Mouse (Mus musculus): ENCODE results near the gene Stpg4. TPM values are rescaled to one million over a fixed set of nuclear protein-coding genes. Genes with fewer than 3 reads are reported as not detected.

Gene Stpg4
- polyA plus RNA-seq, 1 experiment from 2014 or later = not detected

- 78% methylated on average over 4 of the region's 4 CpGs for WGBS
- no peak overlapping the region for H3K9ac ChIP-seq (ENCODE audit: low read depth, low read length)
- no peaks in the 10 kb centered on the region for H3K4me1 ChIP-seq (replicated peaks; ENCODE audit: control insufficient read depth, insufficient read depth, low read length)
- H3K36me3 ChIP-seq (ENCODE audit: control insufficient read depth, insufficient read depth, low read length) = no peaks in the 10 kb centered on the region
- H3K4me2 ChIP-seq (replicated peaks; ENCODE audit: low read depth, low read length) = no peak overlapping the region
- ATAC-seq (ENCODE audit: low FRiP score) (no peak), DNase-seq (ENCODE audit: low spot score) (no peak)
- H3K27ac ChIP-seq (ENCODE audit: low read depth, low read length) = no peak overlapping the region
- H3K27me3 ChIP-seq (ENCODE audit: control insufficient read depth, insufficient read depth, low read length) = no peaks in the 10 kb centered on the region
- H3K4me3 ChIP-seq (ENCODE audit: low read depth, low read length) = no peak overlapping the region
- no peaks in the 10 kb centered on the region for H3K9me3 ChIP-seq (ENCODE audit: control insufficient read depth, low read length)
Measured at GRCm38 (mm10) chr17:87403462-87403861, 24.1 kb downstream of the Stpg4 start.

- no peak overlapping the region for H3K27ac ChIP-seq (ENCODE audit: low read depth, low read length)
- no peak overlapping the region for H3K4me3 ChIP-seq (ENCODE audit: low read depth, low read length)
- H3K4me2 ChIP-seq (replicated peaks; ENCODE audit: low read depth, low read length) = no peak overlapping the region
- H3K4me1 ChIP-seq (replicated peaks; ENCODE audit: control insufficient read depth, insufficient read depth, low read length) = no peaks in the 10 kb centered on the region
- no peaks in the 10 kb centered on the region for H3K9me3 ChIP-seq (ENCODE audit: control insufficient read depth, low read length)
- no peak overlapping the region for H3K9ac ChIP-seq (ENCODE audit: low read depth, low read length)
- no peak for ATAC-seq (ENCODE audit: low FRiP score)
- DNase-seq (ENCODE audit: low spot score) = no peak
- H3K27me3 ChIP-seq (ENCODE audit: control insufficient read depth, insufficient read depth, low read length) = no peaks in the 10 kb centered on the region
- H3K36me3 ChIP-seq (ENCODE audit: control insufficient read depth, insufficient read depth, low read length) = no peaks in the 10 kb centered on the region
- 90% methylated on average over 11 of the region's 11 CpGs for WGBS
Measured at GRCm38 (mm10) chr17:87402444-87402843, 25.1 kb downstream of the Stpg4 start.

GRCm38 (mm10) chr17:87397088-87397487 is 30.5 kb downstream of the Stpg4 start:
- Histone ChIP-seq H3K36me3 (ENCODE audit: control insufficient read depth, insufficient read depth, low read length) (no peaks in the 10 kb centered on the region), H3K9ac (ENCODE audit: low read depth, low read length) (no peak overlapping the region), H3K4me1 (replicated peaks; ENCODE audit: control insufficient read depth, insufficient read depth, low read length) (no peaks in the 10 kb centered on the region), H3K4me2 (replicated peaks; ENCODE audit: low read depth, low read length) (no peak overlapping the region), H3K27me3 (ENCODE audit: control insufficient read depth, insufficient read depth, low read length) (no peaks in the 10 kb centered on the region), H3K9me3 (ENCODE audit: control insufficient read depth, low read length) (no peaks in the 10 kb centered on the region), H3K27ac (ENCODE audit: low read depth, low read length) (no peak overlapping the region), H3K4me3 (ENCODE audit: low read depth, low read length) (no peak overlapping the region)
- WGBS = 64% methylated on average over 11 of the region's 11 CpGs
- DNase-seq (ENCODE audit: low spot score) (no peak), ATAC-seq (ENCODE audit: low FRiP score) (no peak)

GRCm38 (mm10) chr17:87391242-87391641 is 36.3 kb downstream of the Stpg4 start:
- Histone ChIP-seq H3K4me1 (replicated peaks; ENCODE audit: control insufficient read depth, insufficient read depth, low read length) (no peaks in the 10 kb centered on the region), H3K36me3 (ENCODE audit: control insufficient read depth, insufficient read depth, low read length) (no peaks in the 10 kb centered on the region), H3K4me3 (ENCODE audit: low read depth, low read length) (no peak overlapping the region), H3K27ac (ENCODE audit: low read depth, low read length) (no peak overlapping the region), H3K4me2 (replicated peaks; ENCODE audit: low read depth, low read length) (no peak overlapping the region), H3K27me3 (ENCODE audit: control insufficient read depth, insufficient read depth, low read length) (no peaks in the 10 kb centered on the region), H3K9me3 (ENCODE audit: control insufficient read depth, low read length) (no peaks in the 10 kb centered on the region), H3K9ac (ENCODE audit: low read depth, low read length) (no peak overlapping the region)
- ATAC-seq (ENCODE audit: low FRiP score) (no peak), DNase-seq (ENCODE audit: low spot score) (no peak)
- WGBS = 82% methylated on average over 7 of the region's 7 CpGs

GRCm38 (mm10) chr17:87387068-87387467 is 40.5 kb downstream of the Stpg4 start:
- Histone ChIP-seq H3K9ac (ENCODE audit: low read depth, low read length) (no peak overlapping the region), H3K4me3 (ENCODE audit: low read depth, low read length) (no peak overlapping the region), H3K4me1 (replicated peaks; ENCODE audit: control insufficient read depth, insufficient read depth, low read length) (no peaks in the 10 kb centered on the region), H3K27ac (ENCODE audit: low read depth, low read length) (no peak overlapping the region), H3K9me3 (ENCODE audit: control insufficient read depth, low read length) (no peaks in the 10 kb centered on the region), H3K4me2 (replicated peaks; ENCODE audit: low read depth, low read length) (no peak overlapping the region), H3K27me3 (ENCODE audit: control insufficient read depth, insufficient read depth, low read length) (no peaks in the 10 kb centered on the region), H3K36me3 (ENCODE audit: control insufficient read depth, insufficient read depth, low read length) (no peaks in the 10 kb centered on the region)
- ATAC-seq (ENCODE audit: low FRiP score) = no peak
- WGBS = 38% methylated on average over 5 of the region's 5 CpGs
- no peak for DNase-seq (ENCODE audit: low spot score)

- H3K4me1 ChIP-seq (replicated peaks; ENCODE audit: control insufficient read depth, insufficient read depth, low read length) = no peaks in the 10 kb centered on the region
- ATAC-seq (ENCODE audit: low FRiP score) = no peak
- H3K9ac ChIP-seq (ENCODE audit: low read depth, low read length) = no peak overlapping the region
- no peak for DNase-seq (ENCODE audit: low spot score)
- no peak overlapping the region for H3K4me2 ChIP-seq (replicated peaks; ENCODE audit: low read depth, low read length)
- H3K36me3 ChIP-seq (ENCODE audit: control insufficient read depth, insufficient read depth, low read length) = no peaks in the 10 kb centered on the region
- 71% methylated on average over 3 of the region's 3 CpGs for WGBS
- H3K27ac ChIP-seq (ENCODE audit: low read depth, low read length) = no peak overlapping the region
- no peaks in the 10 kb centered on the region for H3K27me3 ChIP-seq (ENCODE audit: control insufficient read depth, insufficient read depth, low read length)
- no peaks in the 10 kb centered on the region for H3K9me3 ChIP-seq (ENCODE audit: control insufficient read depth, low read length)
- no peak overlapping the region for H3K4me3 ChIP-seq (ENCODE audit: low read depth, low read length)
Measured at GRCm38 (mm10) chr17:87385835-87386234, 41.7 kb downstream of the Stpg4 start.

- WGBS = 81% methylated on average over 9 of the region's 9 CpGs
- Histone ChIP-seq H3K4me3 (ENCODE audit: low read depth, low read length) (no peak overlapping the region), H3K36me3 (ENCODE audit: control insufficient read depth, insufficient read depth, low read length) (no peaks in the 10 kb centered on the region), H3K27ac (ENCODE audit: low read depth, low read length) (no peak overlapping the region), H3K4me1 (replicated peaks; ENCODE audit: control insufficient read depth, insufficient read depth, low read length) (peaks cover 15% of the 10 kb centered on the region), H3K9me3 (ENCODE audit: control insufficient read depth, low read length) (no peaks in the 10 kb centered on the region), H3K9ac (ENCODE audit: low read depth, low read length) (no peak overlapping the region), H3K27me3 (ENCODE audit: control insufficient read depth, insufficient read depth, low read length) (no peaks in the 10 kb centered on the region), H3K4me2 (replicated peaks; ENCODE audit: low read depth, low read length) (no peak overlapping the region)
- DNase-seq (ENCODE audit: low spot score) (no peak), ATAC-seq (ENCODE audit: low FRiP score) (no peak)
Measured at GRCm38 (mm10) chr17:87380681-87381080, 46.9 kb downstream of the Stpg4 start.

- no peaks in the 10 kb centered on the region for H3K9me3 ChIP-seq (ENCODE audit: control insufficient read depth, low read length)
- H3K27me3 ChIP-seq (ENCODE audit: control insufficient read depth, insufficient read depth, low read length) = no peaks in the 10 kb centered on the region
- 0 out of 2 replicates have a peak overlapping the region, but pooled peaks have one; percentile 1 for H3K27ac ChIP-seq (ENCODE audit: low read depth, low read length)
- ATAC-seq (ENCODE audit: low FRiP score) (no peak), DNase-seq (ENCODE audit: low spot score) (no peak)
- H3K36me3 ChIP-seq (ENCODE audit: control insufficient read depth, insufficient read depth, low read length) = no peaks in the 10 kb centered on the region
- no peak overlapping the region for H3K4me3 ChIP-seq (ENCODE audit: low read depth, low read length)
- H3K4me2 ChIP-seq (replicated peaks; ENCODE audit: low read depth, low read length) = no peak overlapping the region
- H3K9ac ChIP-seq (ENCODE audit: low read depth, low read length) = no peak overlapping the region
- H3K4me1 ChIP-seq (replicated peaks; ENCODE audit: control insufficient read depth, insufficient read depth, low read length) = peaks cover 15% of the 10 kb centered on the region
- WGBS = 53% methylated on average over 10 of the region's 10 CpGs
Measured at GRCm38 (mm10) chr17:87379821-87380220, 47.7 kb downstream of the Stpg4 start.

GRCm38 (mm10) chr17:87379160-87379624 is 48.3 kb downstream of the Stpg4 start:
- ATAC-seq (ENCODE audit: low FRiP score) (no peak), DNase-seq (ENCODE audit: low spot score) (no peak)
- Histone ChIP-seq H3K27me3 (ENCODE audit: control insufficient read depth, insufficient read depth, low read length) (no peaks in the 10 kb centered on the region), H3K9ac (ENCODE audit: low read depth, low read length) (no peak overlapping the region), H3K9me3 (ENCODE audit: control insufficient read depth, low read length) (no peaks in the 10 kb centered on the region), H3K4me1 (replicated peaks; ENCODE audit: control insufficient read depth, insufficient read depth, low read length) (peaks cover 15% of the 10 kb centered on the region), H3K4me2 (replicated peaks; ENCODE audit: low read depth, low read length) (no peak overlapping the region), H3K36me3 (ENCODE audit: control insufficient read depth, insufficient read depth, low read length) (no peaks in the 10 kb centered on the region), H3K4me3 (ENCODE audit: low read depth, low read length) (no peak overlapping the region), H3K27ac (ENCODE audit: low read depth, low read length) (0 out of 2 replicates have a peak overlapping the region, but pooled peaks have one; percentile 58)
- WGBS = 84% methylated on average over 11 of the region's 11 CpGs

All from hindbrain, embryonic 11.5 days (tissue).